Mouse (Mus musculus) cerebellum, adult (tissue): ENCODE results near the gene Snx32.
A peak's percentile ranks its signal among the peaks of the same experiment; 100 is the strongest.

Experiments used
- ATAC-seq: cut with Nextera tagmentation; 2 replicates; pipeline ENCODE4 v1.9.2; 2017; ENCODE audit warnings: mild to moderate bottlenecking, moderate library complexity, mixed read lengths; ENCODE audit not compliant: insufficient number of reproducible peaks, low FRiP score, low TSS enrichment

Snx32 gene

GRCm38 (mm10) chr19:5459896-5460295 is 50.4 kb downstream of the Snx32 start:
- ATAC-seq, result no peak

GRCm38 (mm10) chr19:5459019-5459418 is 51.3 kb downstream of the Snx32 start:
- no peak for ATAC-seq

- ATAC-seq, result no peak
These were observed 52.4 kb downstream of the Snx32 start, which contains the start of gene Ccdc85b for GRCm38 (mm10) chr19:5457746-5458442. Gene Ccdc85b, minus strand, starts transcription at chr19:5457894.

GRCm38 (mm10) chr19:5456922-5457745 is 53.2 kb downstream of the Snx32 start:
- peak; percentile 84 for ATAC-seq

GRCm38 (mm10) chr19:5456241-5456921 is 54.0 kb downstream of the Snx32 start:
- no peak for ATAC-seq

- ATAC-seq, result no peak
These were observed 54.8 kb downstream of the Snx32 start for GRCm38 (mm10) chr19:5455568-5455967.

- ATAC-seq, result no peak
These were observed 55.3 kb downstream of the Snx32 start for GRCm38 (mm10) chr19:5455037-5455436.

GRCm38 (mm10) chr19:5451766-5452165 is 58.6 kb downstream of the Snx32 start:
- ATAC-seq, result no peak

- ATAC-seq, result no peak
These were observed 60.7 kb downstream of the Snx32 start for GRCm38 (mm10) chr19:5449673-5450072.

GRCm38 (mm10) chr19:5448354-5449150 is 61.8 kb downstream of the Snx32 start:
- ATAC-seq, result no peak

GRCm38 (mm10) chr19:5447515-5448353 is 62.6 kb downstream of the Snx32 start, which contains the start of gene Fosl1:
Gene Fosl1, plus strand, starts transcription at chr19:5447547.
- 0 out of 2 replicates have a peak, but pooled peaks have one; percentile 3 for ATAC-seq

- no peak for ATAC-seq
These were observed 64.6 kb downstream of the Snx32 start for GRCm38 (mm10) chr19:5445747-5446146.

GRCm38 (mm10) chr19:5444954-5445353 is 65.4 kb downstream of the Snx32 start:
- ATAC-seq, result no peak

- no peak for ATAC-seq
These were observed 65.9 kb downstream of the Snx32 start for GRCm38 (mm10) chr19:5444371-5444908.
